Mouse (Mus musculus): ENCODE measurements at regions not wholly inside any gene's neighbourhood (a gene's known extent, or its start where the extent isn't known, plus 50 kb on each side); places are given as distances from the start of the nearest gene placed in this dataset.

GRCm38 (mm10) chr11:50527923-50528322 is 74.0 kb upstream of the Adamts2 start:
- TF ChIP-seq POLR2A (IDR thresholded peaks at IDR 0.05; ENCODE audit: borderline replicate concordance, extremely low read depth, insufficient read depth, insufficient read length, poor library complexity, severe bottlenecking), result no peak
- TF ChIP-seq CTCF (IDR thresholded peaks at IDR 0.05; ENCODE audit: borderline replicate concordance, extremely low read depth, insufficient read depth, insufficient read length), result no peak

Data from brain, embryonic 14.5 days (tissue).